Mouse (Mus musculus) urinary bladder, postnatal 4 days (tissue): ENCODE measurements around the gene Cd200r1.
"Not testable (repeated sequence)": the region's sequence is repeated elsewhere in the genome, so short reads cannot be mapped to it uniquely, and the experiment has no call there.

Experiments used
- DNase-seq, 2 experiments: peaks; one replicate each; pipeline ENCODE4 v3.0.0; 2021 to 2022; ENCODE audit warnings: low spot score in 2 of 2

Cd200r1 gene

DNA sequence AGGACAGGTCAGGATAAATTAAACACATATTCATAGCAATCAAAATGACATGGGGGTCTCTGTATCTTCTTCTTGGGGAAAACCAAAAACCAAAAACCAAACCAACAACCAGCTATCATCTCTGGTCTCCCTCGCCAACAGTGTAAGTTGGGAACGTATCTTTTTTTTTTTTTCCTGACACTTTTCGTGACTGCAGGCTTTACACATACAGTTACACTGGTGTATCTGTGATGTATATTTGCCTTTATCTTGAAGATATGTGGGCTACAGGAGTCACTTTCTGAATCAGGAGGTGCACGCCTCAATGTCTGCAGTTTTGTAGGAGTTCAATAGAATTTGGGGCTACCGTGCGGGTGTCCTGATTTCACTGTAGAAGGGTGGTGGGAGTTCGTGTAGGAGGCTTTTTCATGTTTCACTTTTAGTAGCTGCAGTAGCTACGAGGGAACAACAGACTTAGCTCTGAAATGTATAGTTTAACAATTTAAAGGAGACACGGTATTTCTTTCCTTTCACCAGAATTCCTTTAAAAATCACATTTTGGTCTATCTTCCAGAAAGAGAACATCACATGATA is 870 bp downstream of the Cd200r1 start:
- DNase-seq = no peak

DNA sequence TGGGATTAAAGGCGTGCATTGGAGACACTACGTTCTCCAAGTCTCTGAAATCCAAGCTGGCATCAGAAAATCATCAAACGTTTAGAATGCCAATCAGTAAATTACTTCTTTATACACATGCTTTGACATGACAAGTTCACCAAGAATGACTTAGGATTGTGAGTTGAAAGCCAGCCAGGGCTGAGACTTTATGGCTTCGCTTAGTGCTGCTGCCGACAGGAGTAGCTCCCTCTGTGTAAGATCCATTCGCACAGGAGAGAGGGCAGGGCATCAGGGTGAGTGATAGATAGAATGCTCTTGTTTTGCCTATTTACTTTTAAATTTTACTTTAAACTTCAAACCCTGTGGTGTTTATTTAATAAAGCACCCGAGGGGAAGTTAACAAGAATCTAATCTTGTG is 2.0 kb downstream of the Cd200r1 start:
- DNase-seq = no peak

GRCm38 (mm10) chr16:44767967-44768366 is 2.4 kb downstream of the Cd200r1 start:
- no peak for DNase-seq

DNA sequence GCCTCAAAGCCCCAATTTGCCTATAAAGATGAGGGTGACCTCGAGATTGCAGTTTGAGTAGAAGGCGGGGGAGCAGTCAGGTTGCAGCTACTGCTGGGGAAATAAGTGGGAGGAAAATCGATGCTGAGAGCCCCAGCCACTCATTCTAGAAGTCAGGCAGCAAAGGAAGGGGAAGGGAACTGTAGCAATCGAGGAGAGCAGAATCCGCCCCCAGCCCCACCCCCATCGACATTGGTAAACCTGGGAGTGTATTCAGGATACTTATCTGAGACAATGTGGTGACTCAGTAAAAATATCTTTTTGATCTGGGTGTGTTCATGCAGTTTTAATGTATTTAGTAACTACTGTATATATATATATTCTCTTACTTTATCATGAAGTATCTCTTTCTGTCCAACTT is 7.0 kb downstream of the Cd200r1 start:
- no peak for DNase-seq

GRCm38 (mm10) chr16:44773673-44774072 is 8.1 kb downstream of the Cd200r1 start:
- DNase-seq = no peak

GRCm38 (mm10) chr16:44774201-44774600 is 8.7 kb downstream of the Cd200r1 start:
- DNase-seq = no peak

DNA sequence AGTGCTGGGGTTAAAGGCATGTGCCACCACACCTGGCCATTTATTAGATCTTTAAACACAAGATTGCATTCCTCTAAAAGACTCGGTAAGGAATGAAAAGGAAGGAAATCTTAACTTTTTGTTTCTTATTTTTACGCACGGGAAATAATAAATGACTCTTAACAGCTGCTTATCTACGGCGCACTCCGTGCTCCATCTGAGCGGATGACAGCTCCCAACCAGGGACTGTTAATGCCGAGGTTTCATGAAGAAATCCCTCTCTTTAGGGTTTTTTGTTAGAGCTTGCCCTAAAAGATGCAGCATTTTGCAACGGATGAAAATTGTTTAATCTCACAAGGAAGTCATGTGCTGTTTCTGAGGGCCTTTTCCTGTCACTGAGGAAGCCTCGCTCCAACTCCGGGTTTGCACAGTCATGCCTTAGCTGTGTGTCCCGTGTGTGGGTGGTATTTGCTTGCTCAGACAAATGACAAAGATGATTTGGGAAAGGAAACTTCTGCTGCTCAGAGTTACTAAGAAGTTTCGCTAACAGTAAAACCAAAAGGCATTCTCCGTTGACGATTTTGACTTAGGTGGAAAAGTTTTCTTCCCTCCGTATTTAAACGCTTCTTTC is 13.1 kb downstream of the Cd200r1 start:
- DNase-seq = no peak

- no peak for DNase-seq
These were observed 14.0 kb downstream of the Cd200r1 start for GRCm38 (mm10) chr16:44779494-44779893.

- no peak for DNase-seq
These were observed 15.2 kb downstream of the Cd200r1 start for GRCm38 (mm10) chr16:44780751-44781150.

DNA sequence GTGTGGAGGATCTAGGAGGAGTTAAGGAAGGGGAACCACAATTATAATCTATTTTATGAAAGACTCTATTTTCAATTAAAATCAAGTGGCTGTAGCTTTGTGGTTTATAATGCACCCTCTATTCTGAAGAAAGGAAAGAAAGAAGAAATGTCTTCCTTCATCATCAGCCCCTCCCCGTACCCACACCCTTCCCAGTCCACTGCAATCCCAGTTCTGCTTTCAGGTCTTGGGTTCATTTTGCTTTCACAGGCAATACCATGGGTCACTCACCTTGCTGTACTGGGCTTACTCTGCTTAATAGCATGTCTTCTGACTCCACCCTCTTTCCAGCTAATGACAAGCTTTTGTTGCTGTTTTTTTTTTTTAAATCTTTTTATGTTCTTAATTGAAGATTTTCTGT is 21.4 kb downstream of the Cd200r1 start:
- DNase-seq = no peak

DNA sequence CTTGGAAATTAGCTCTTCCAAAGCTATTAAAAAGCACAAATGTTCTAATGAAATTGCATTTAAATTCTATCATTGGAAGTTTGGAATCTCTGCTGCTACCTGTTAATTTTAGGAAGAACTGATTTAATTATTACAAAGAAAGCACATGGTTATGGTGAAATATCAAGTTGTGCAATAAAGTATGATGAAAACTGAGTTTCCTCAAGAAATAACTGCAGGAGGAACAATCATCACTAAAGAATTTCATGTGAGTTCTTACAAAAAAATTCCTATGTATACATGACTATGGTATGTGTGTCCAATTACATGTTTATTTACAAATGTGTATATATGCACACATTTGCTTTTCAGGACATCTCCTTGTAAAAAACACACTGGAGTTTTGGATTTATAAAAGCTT is 28.9 kb downstream of the Cd200r1 start:
- no peak for DNase-seq

- no peak for DNase-seq
These were observed 40.4 kb downstream of the Cd200r1 start for GRCm38 (mm10) chr16:44805976-44806375.

DNA sequence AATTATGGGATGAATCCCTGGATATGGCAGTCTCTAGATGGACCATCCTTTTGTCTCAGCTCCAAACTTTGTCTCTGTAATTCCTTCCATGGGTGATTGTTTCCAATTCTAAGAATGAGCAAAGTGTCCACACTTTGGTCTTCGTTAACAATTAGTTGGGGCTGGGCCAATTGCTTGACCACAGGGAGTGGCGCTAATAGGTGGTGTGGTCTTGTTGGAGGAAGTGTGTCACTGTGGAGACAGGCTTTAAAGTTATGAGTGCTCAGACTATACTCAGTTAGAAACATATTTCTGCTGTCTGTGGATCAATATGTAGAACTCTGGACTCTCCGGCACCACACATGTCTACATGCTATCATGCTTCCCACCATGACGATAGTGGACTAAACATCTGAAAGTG is 44.7 kb downstream of the Cd200r1 start:
- not testable (repeated sequence) for DNase-seq

DNA sequence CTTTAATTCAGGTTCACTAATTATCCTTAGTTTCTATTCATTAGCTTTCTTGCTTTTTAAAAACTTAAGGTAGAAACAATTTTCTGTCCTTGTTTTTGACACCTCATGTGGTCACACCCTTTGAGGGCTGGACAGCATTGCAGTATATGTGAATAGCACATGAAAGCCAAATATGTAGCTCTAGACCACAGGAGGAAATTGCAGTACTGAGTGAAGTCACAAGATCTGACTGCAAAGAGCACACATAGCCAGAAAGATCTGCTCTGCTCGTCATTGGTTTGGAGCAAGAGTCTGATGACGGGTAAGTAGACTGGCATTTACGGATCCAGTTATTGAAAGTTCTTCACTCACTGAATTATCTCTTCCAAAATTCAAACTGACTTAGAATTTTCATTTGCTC is 46.0 kb downstream of the Cd200r1 start, which contains the start of gene Cd200r4:
TSS of gene Cd200r4 (plus strand) at position 190 of the 400 bp plus-strand sequence.
- no peak for DNase-seq

DNA sequence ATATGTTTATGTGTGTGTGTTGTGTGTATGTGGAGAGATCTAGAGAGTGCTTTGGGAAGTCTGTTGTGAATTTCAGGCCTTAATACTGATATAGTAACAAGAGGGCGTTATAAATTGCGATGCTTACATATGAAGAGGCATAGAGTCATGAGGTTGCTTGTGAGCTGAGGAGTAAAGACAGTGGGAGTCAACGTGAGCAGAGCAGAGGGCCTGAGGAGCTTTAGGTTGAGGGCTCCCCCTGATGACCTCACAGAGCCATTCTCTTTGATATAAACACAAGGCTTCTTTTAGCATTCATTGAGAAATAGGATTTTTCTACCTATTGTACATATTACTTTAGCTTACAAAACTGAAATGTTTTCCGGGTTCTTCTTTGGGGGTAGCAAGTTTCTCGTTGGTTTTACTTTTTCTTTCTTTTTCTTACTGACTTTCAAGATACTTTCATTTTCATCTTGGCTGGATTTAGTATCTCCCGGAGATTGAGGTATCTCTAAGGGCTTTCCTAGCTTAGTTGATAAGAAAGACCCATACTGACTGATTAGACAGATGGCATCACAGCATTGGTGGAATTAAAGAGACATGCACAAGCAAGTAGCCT is 47.0 kb downstream of the Cd200r1 start:
- DNase-seq = no peak

GRCm38 (mm10) chr16:44818010-44818409 is 52.5 kb downstream of the Cd200r1 start:
- DNase-seq = no peak

GRCm38 (mm10) chr16:44820545-44820944 is 55.0 kb downstream of the Cd200r1 start:
- DNase-seq = no peak

- DNase-seq = no peak
These were observed 66.8 kb downstream of the Cd200r1 start for GRCm38 (mm10) chr16:44832286-44832685.

DNA sequence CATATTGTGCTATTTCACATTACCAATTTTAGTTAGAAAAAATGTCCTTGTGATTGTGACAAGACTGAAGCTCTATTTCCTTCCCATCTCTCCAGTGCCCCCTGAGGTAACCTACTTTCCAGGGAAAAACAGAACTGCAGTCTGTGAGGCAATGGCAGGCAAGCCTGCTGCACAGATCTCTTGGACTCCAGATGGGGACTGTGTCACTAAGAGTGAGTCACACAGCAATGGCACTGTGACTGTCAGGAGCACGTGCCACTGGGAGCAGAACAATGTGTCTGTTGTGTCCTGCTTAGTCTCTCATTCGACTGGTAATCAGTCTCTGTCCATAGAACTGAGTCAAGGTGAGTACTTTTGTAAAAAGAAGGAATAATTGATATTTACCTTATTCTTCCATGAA is 67.7 kb downstream of the Cd200r1 start:
- not testable (repeated sequence) for DNase-seq
